In genomic region chr3:153065890-153066289, GRCm38 (mm10) we compare ENCODE assay signal across 32 mouse cellular contexts.
"Had no signal": no experiment of that assay in that cellular context is flagged by ENCODE, and none has a peak within 500 bp of the region (broad histone marks: within the 10 kb centered on the region; RNA-seq: fewer than 3 reads in every experiment).

No protein-coding gene starts in this region.

- ATAC-seq: liver, embryonic 12.5 days; liver, postnatal 0 days; lung, postnatal 0 days; midbrain, embryonic 13.5 days; midbrain, embryonic 15.5 days; midbrain, embryonic 16.5 days had no signal

- H3K27me3 ChIP-seq: limb, embryonic 12.5 days; limb, embryonic 13.5 days; limb, embryonic 15.5 days; liver, embryonic 13.5 days; liver, embryonic 15.5 days; lung, embryonic 15.5 days; midbrain, embryonic 13.5 days; midbrain, embryonic 15.5 days; neural tube, embryonic 12.5 days had no signal

- H3K9ac ChIP-seq: limb, embryonic 12.5 days; limb, embryonic 13.5 days; limb, embryonic 15.5 days; liver, embryonic 12.5 days; liver, embryonic 13.5 days; liver, embryonic 14.5 days; liver, embryonic 15.5 days; liver, postnatal 0 days; lung, embryonic 14.5 days; lung, embryonic 15.5 days; midbrain, embryonic 12.5 days; midbrain, embryonic 13.5 days; midbrain, embryonic 15.5 days; neural tube, embryonic 12.5 days had no signal

- H3K4me1 ChIP-seq: limb, embryonic 10.5 days; limb, embryonic 12.5 days; limb, embryonic 13.5 days; limb, embryonic 15.5 days; lung, embryonic 15.5 days; midbrain, embryonic 12.5 days; midbrain, embryonic 13.5 days; midbrain, embryonic 15.5 days; neural tube, embryonic 12.5 days had no signal

- H3K36me3 ChIP-seq: limb, embryonic 10.5 days; limb, embryonic 12.5 days; limb, embryonic 13.5 days; limb, embryonic 15.5 days; liver, embryonic 12.5 days; liver, embryonic 13.5 days; liver, embryonic 15.5 days; lung, embryonic 15.5 days; midbrain, embryonic 10.5 days; midbrain, embryonic 12.5 days; midbrain, embryonic 13.5 days; midbrain, embryonic 15.5 days; neural tube, embryonic 12.5 days had no signal

- DNase-seq: left cerebral cortex, postnatal 4 days; liver; liver, embryonic 13.5 days; liver, postnatal 0 days; lung, adult 18-20 months; lung, adult 2 months; lung, embryonic 14.5 days; lung, postnatal 10 days; lung, postnatal 14 days; lung, postnatal 36 days; lung, postnatal 4 days; midbrain, embryonic 14.5 days had no signal

- H3K4me3 ChIP-seq: limb, embryonic 10.5 days; limb, embryonic 12.5 days; limb, embryonic 13.5 days; limb, embryonic 15.5 days; liver, embryonic 12.5 days; liver, embryonic 13.5 days; liver, embryonic 15.5 days; lung, embryonic 15.5 days; megakaryocyte, embryonic 14.5 days; midbrain, embryonic 10.5 days; midbrain, embryonic 12.5 days; midbrain, embryonic 13.5 days; midbrain, embryonic 15.5 days; myocyte; neural tube, embryonic 12.5 days had no signal

- H3K27ac ChIP-seq: limb, embryonic 10.5 days; limb, embryonic 12.5 days; limb, embryonic 13.5 days; limb, embryonic 15.5 days; liver, embryonic 12.5 days; liver, embryonic 13.5 days; liver, embryonic 14.5 days; liver, embryonic 15.5 days; lung, embryonic 15.5 days; macrophage; midbrain, embryonic 10.5 days; midbrain, embryonic 12.5 days; midbrain, embryonic 13.5 days; midbrain, embryonic 15.5 days; neural tube, embryonic 12.5 days had no signal

- H3K4me2 ChIP-seq: limb, embryonic 12.5 days; limb, embryonic 13.5 days; limb, embryonic 15.5 days; liver, embryonic 11.5 days; liver, embryonic 12.5 days; liver, embryonic 13.5 days; liver, embryonic 15.5 days; lung, embryonic 14.5 days; lung, embryonic 15.5 days; midbrain, embryonic 11.5 days; midbrain, embryonic 12.5 days; midbrain, embryonic 13.5 days; midbrain, embryonic 15.5 days; neural tube, embryonic 12.5 days had no signal

- H3K9me3 ChIP-seq: limb, embryonic 10.5 days; limb, embryonic 12.5 days; limb, embryonic 13.5 days; limb, embryonic 15.5 days; liver, embryonic 12.5 days; liver, embryonic 13.5 days; liver, embryonic 15.5 days; lung, embryonic 15.5 days; midbrain, embryonic 10.5 days; midbrain, embryonic 12.5 days; midbrain, embryonic 15.5 days; neural tube, embryonic 12.5 days had no signal
